11 mouse cellular contexts compared by ENCODE assay signal in genomic region chr8:70632346-70632892, GRCm38 (mm10). TPM values are rescaled to one million over a fixed set of nuclear protein-coding genes. Genes with fewer than 3 reads are reported as not detected.
DNase-seq lines count a peak whose midpoint lies in the region; ATAC-seq and TF ChIP-seq lines count a peak whose summit lies in the region.
"Had no signal": no experiment of that assay in that cellular context is flagged by ENCODE, and none has a peak within 500 bp of the region (broad histone marks: within the 10 kb centered on the region; RNA-seq: fewer than 3 reads in every experiment).

Gene Gdf15, minus strand, starts transcription at chr8:70632456.

- no peak for TF ChIP-seq CTCF in E14TG2a.4 (conservative IDR thresholded peaks at IDR 0.05; ENCODE audit: low read length)

- DNase-seq in ES-E14 (ENCODE audit: low read depth, low spot score) = no peak
- DNase-seq in retina, embryonic 14.5 days (ENCODE audit: low spot score) = no peak
- DNase-seq in frontal cortex, adult 2 months (ENCODE audit: extremely low spot score in 1 of 2, low spot score in 1 of 2) = no peak
- DNase-seq: cerebellum, adult 8-10 months; midbrain, embryonic 14.5 days; thymus, postnatal 4 days had no signal

- 76% methylated on average over 6 of the region's 6 CpGs for WGBS in hindbrain, embryonic 13.5 days
- 72% methylated on average over 6 of the region's 6 CpGs for WGBS in hindbrain, embryonic 16.5 days
- 63% methylated on average over 6 of the region's 6 CpGs for WGBS in limb, embryonic 13.5 days

- no peak within 1 kb of the TSS for H3K4me2 ChIP-seq in hindbrain, embryonic 13.5 days
- H3K4me2 ChIP-seq in hindbrain, embryonic 16.5 days (ENCODE audit: low read length) = no peak within 1 kb of the TSS
- peak within 1 kb of the TSS; percentile 77; the same call in 1 of the 2 replicates for H3K4me2 ChIP-seq in limb, embryonic 13.5 days (replicated peaks)

- peaks cover 27% of the 10 kb centered on the region for H3K27me3 ChIP-seq in hindbrain, embryonic 13.5 days
- H3K27me3 ChIP-seq in hindbrain, embryonic 16.5 days (replicated peaks; ENCODE audit: control insufficient read depth, insufficient read depth, low read length) = peaks cover 2% of the 10 kb centered on the region
- peaks cover 5% of the 10 kb centered on the region; the same call in 1 of the 2 replicates for H3K27me3 ChIP-seq in E14TG2a.4 (ENCODE audit: insufficient read depth, low read length)
- peaks cover 14% of the 10 kb centered on the region for H3K27me3 ChIP-seq in limb, embryonic 13.5 days

- no peaks in the 10 kb centered on the region for H3K9me3 ChIP-seq in hindbrain, embryonic 13.5 days
- no peaks in the 10 kb centered on the region for H3K9me3 ChIP-seq in hindbrain, embryonic 16.5 days (ENCODE audit: control insufficient read depth, low read length)
- H3K9me3 ChIP-seq in E14TG2a.4 (ENCODE audit: low read length) = no peaks in the 10 kb centered on the region
- no peaks in the 10 kb centered on the region for H3K9me3 ChIP-seq in ES-E14 (ENCODE audit: control insufficient read depth, insufficient read depth, low read depth, low read length)
- no peaks in the 10 kb centered on the region for H3K9me3 ChIP-seq in limb, embryonic 13.5 days

- no peaks in the 10 kb centered on the region for H3K36me3 ChIP-seq in hindbrain, embryonic 13.5 days
- no peaks in the 10 kb centered on the region for H3K36me3 ChIP-seq in hindbrain, embryonic 16.5 days (ENCODE audit: control insufficient read depth, insufficient read depth, low read length)
- no peaks in the 10 kb centered on the region for H3K36me3 ChIP-seq in E14TG2a.4 (ENCODE audit: insufficient read depth, low read length)
- H3K36me3 ChIP-seq in ES-E14 (ENCODE audit: control insufficient read depth, insufficient read depth, low read length, poor library complexity, severe bottlenecking) = no peaks in the 10 kb centered on the region; the same call in 1 of the 2 replicates
- no peaks in the 10 kb centered on the region for H3K36me3 ChIP-seq in limb, embryonic 13.5 days

- ATAC-seq in hindbrain, embryonic 13.5 days (ENCODE audit: low FRiP score) = no peak
- no peak for ATAC-seq in hindbrain, embryonic 16.5 days
- ATAC-seq in limb, embryonic 13.5 days (ENCODE audit: low FRiP score, low read depth) = no peak

- H3K27ac ChIP-seq in hindbrain, embryonic 13.5 days = no peak within 1 kb of the TSS
- H3K27ac ChIP-seq in hindbrain, embryonic 16.5 days (ENCODE audit: low read depth, low read length) = no peak within 1 kb of the TSS
- peak within 1 kb of the TSS; percentile 77; the same call in 1 of the 2 replicates for H3K27ac ChIP-seq in ES-E14 (ENCODE audit: insufficient read depth, low read depth, low read length, poor library complexity, severe bottlenecking)
- no peak within 1 kb of the TSS for H3K27ac ChIP-seq in limb, embryonic 13.5 days

- H3K4me1 ChIP-seq in hindbrain, embryonic 13.5 days (replicated peaks) = peaks cover 32% of the 10 kb centered on the region
- peaks cover 18% of the 10 kb centered on the region for H3K4me1 ChIP-seq in hindbrain, embryonic 16.5 days (ENCODE audit: control insufficient read depth, insufficient read depth, low read depth, low read length)
- H3K4me1 ChIP-seq in E14TG2a.4 (replicated peaks; ENCODE audit: low read depth, low read length) (peaks cover 68% of the 10 kb centered on the region), ES-E14 (ENCODE audit: control insufficient read depth in 2 of 2, insufficient read depth in 2 of 2, low read length in 2 of 2, poor library complexity in 1 of 2) (peaks cover under 1 to 19% of the 10 kb centered on the region in 2 experiments; a peak in 2 of 4 replicates)
- H3K4me1 ChIP-seq in limb, embryonic 13.5 days = peaks cover 49% of the 10 kb centered on the region

- H3K9ac ChIP-seq in hindbrain, embryonic 13.5 days = peak within 1 kb of the TSS; percentile 13; the same call in 1 of the 2 replicates
- H3K9ac ChIP-seq in hindbrain, embryonic 16.5 days (ENCODE audit: low read depth, low read length) = no peak within 1 kb of the TSS
- peak within 1 kb of the TSS; percentile 70 for H3K9ac ChIP-seq in ES-E14 (ENCODE audit: insufficient read depth, low read depth, low read length, poor library complexity, severe bottlenecking)
- peak within 1 kb of the TSS; percentile 25; the same call in 1 of the 2 replicates for H3K9ac ChIP-seq in limb, embryonic 13.5 days

- in situ Hi-C loops in ES-E14 (cut with MboI; ENCODE audit: low sequenced_read_pairs in 2 of 2, unreplicated experiment in 2 of 2) = no loop called here

- no peak within 1 kb of the TSS for H3K4me3 ChIP-seq in hindbrain, embryonic 13.5 days
- no peak within 1 kb of the TSS for H3K4me3 ChIP-seq in hindbrain, embryonic 16.5 days (ENCODE audit: low read length)
- H3K4me3 ChIP-seq in E14TG2a.4 (replicated peaks; ENCODE audit: low read length) (peak within 1 kb of the TSS; percentile 76), ES-E14 (ENCODE audit: insufficient read depth in 1 of 2, low read depth in 1 of 2, low read length in 2 of 2, poor library complexity in 1 of 2, severe bottlenecking in 1 of 2) (peak within 1 kb of the TSS; percentile 61 to 62)
- no peak within 1 kb of the TSS for H3K4me3 ChIP-seq in limb, embryonic 13.5 days

TF ChIP-seq in ES-E14, 5 proteins besides CTCF, POLR2A, EP300 and RAD21:
- TF ChIP-seq CHD2 (IDR thresholded peaks at IDR 0.05; ENCODE audit: low read depth, low read length) (no peak), ZNF384 (IDR thresholded peaks at IDR 0.05; ENCODE audit: low read depth, low read length) (no peak), MAFK (IDR thresholded peaks at IDR 0.05; ENCODE audit: insufficient read depth, low read depth, low read length) (no peak), HCFC1 (IDR thresholded peaks at IDR 0.05; ENCODE audit: borderline replicate concordance, insufficient read depth, low read length) (no peak), ZC3H11A (IDR thresholded peaks at IDR 0.05; ENCODE audit: borderline replicate concordance, low read depth, low read length) (no peak)

RNA-seq across cellular contexts. Expression of gene Gdf15, which starts in this region (rescaled TPM):
- polyA plus RNA-seq in hindbrain, embryonic 13.5 days (2015; fragmentation: Nextera tagmentation; extraction: Ambion mirVana) = 0.12 and 0.14 TPM in 2 replicates
- 0.11 and 0.48 TPM in 2 replicates for polyA plus RNA-seq in hindbrain, embryonic 16.5 days (2015; fragmentation: Nextera tagmentation; extraction: Ambion mirVana)
- 7.0 and 18.8 TPM in 2 replicates for total RNA-seq in ES-E14 (2012; rRNA removed)
- 0.18 TPM in 1 of 2 replicates, not detected in the other for polyA plus RNA-seq in limb, embryonic 13.5 days (2015; fragmentation: Nextera tagmentation; extraction: Ambion mirVana)
- polyA plus RNA-seq in frontal cortex, adult 2 months (2012; rRNA removed) = 0.15 and 0.20 TPM in 2 replicates
- total RNA-seq: layer of hippocampus, postnatal 14 days had no signal

Comparison
In these comparisons a context has a peak if more than half of its experiments do, and no peak if none do; other contexts are left out.
1. H3K4me3 ChIP-seq: peak in E14TG2a.4 (single experiment) and ES-E14 (2 of 2); none in hindbrain, embryonic 13.5 days (single experiment), hindbrain, embryonic 16.5 days (single experiment) and limb, embryonic 13.5 days (single experiment).